Mouse (Mus musculus): ENCODE measurements at regions not wholly inside any gene's neighbourhood (a gene's known extent, or its start where the extent isn't known, plus 50 kb on each side); places are given as distances from the start of the nearest gene placed in this dataset.

DNA sequence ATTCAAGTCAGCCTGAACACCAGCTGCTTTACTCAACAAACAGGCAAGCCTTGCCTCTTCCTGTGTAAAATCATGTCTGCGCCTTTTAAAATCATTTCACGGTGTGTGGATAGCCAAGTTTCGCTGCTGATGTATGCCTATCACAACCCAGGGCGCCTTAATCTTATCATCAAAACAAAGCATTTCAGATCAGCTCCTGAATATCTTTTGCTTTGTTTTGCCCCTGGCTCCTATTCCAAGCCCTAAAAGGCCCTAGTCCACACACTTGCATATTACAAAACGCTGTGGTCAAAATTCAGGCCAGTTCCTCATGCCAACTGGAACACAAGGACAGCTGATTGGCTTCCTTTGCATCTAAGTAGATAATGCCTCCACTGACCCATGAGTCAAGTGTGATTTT lies 501.7 kb upstream of the Gulo start:
- TF ChIP-seq CTCF (IDR thresholded peaks at IDR 0.05; ENCODE audit: low read depth), result no peak
- no peak for TF ChIP-seq EP300 (IDR thresholded peaks at IDR 0.05; ENCODE audit: low read depth)

Data from heart, postnatal 0 days (tissue).